Mouse (Mus musculus) heart, adult 11 months (tissue): ENCODE data around the gene Sgk1.

Experiments
- DNase-seq: peaks from one replicate; pipeline ENCODE4 v3.0.0; 2022

The Sgk1 gene

GRCm38 (mm10) chr10:22001621-22002020 is 119.6 kb downstream of the Sgk1 start:
- peak; percentile 89 for DNase-seq

- DNase-seq: peak; percentile 74
Observed at GRCm38 (mm10) chr10:22004763-22005162, 122.8 kb downstream of the Sgk1 start.

- peak; percentile 75 for DNase-seq
Observed at GRCm38 (mm10) chr10:22007160-22007801, 125.3 kb downstream of the Sgk1 start.

GRCm38 (mm10) chr10:22007802-22008172 is 125.8 kb downstream of the Sgk1 start:
- peak; percentile 61 for DNase-seq

GRCm38 (mm10) chr10:22010088-22010818 is 128.3 kb downstream of the Sgk1 start:
- peak; percentile 91 for DNase-seq

- peak; percentile 77 for DNase-seq
Observed at GRCm38 (mm10) chr10:22017469-22018159, 135.6 kb downstream of the Sgk1 start.

- DNase-seq: peak; percentile 34
Observed at GRCm38 (mm10) chr10:22018618-22019017, 136.6 kb downstream of the Sgk1 start.

GRCm38 (mm10) chr10:22034303-22034702 is 152.3 kb downstream of the Sgk1 start:
- no peak for DNase-seq

- peak; percentile 88 for DNase-seq
Observed at GRCm38 (mm10) chr10:22036256-22036655, 154.3 kb downstream of the Sgk1 start.
